Mouse (Mus musculus) CD4-positive naive resting alpha-beta T cell, adult 57 days (primary cell): ENCODE data around the gene Stat5a. TPM values are rescaled to one million over a fixed set of nuclear protein-coding genes. Genes with fewer than 3 reads are reported as not detected.

Experiments used
- total RNA-seq: library from RNA; stranded (reverse); gene quantifications from one replicate; pipeline ENCODE4 v1.2.4, GENCODE M21; 2023

The Stat5a gene
- 114 TPM for total RNA-seq

DNA sequence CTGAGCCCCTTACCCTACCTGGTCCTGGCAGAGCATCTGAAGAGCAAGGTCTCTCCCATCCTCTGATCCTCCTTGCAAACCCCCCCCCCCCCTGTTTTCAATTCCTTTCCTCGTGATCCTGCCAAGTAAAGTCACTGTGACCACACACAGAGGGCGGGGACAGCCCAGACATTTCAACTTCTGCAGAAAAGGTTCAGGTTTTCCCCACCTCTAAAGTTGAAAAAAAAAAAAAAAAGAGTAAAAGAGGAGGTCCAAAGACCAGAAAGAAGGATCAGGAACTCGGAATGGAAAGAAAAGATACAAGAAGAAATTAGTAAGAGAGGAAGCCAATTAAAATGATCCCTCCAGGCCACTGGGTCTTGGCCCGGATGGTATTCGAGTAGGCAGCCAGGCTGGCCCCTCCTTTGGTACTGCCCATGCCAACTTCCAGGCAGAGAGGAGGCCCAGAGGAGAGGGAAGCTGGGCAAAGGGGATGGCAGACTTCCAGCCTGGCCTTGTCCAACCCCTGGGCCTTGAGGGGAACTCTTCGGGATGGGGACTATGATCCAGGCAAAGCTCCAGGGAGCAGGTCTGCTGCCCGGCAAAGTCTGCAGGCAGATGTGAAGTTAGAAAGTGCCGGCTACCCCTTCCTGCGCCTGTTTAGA lies at the start of gene Stat5a:
Gene Stat5a, plus strand, starts transcription at position 417 of the 644 bp plus-strand sequence.

DNA sequence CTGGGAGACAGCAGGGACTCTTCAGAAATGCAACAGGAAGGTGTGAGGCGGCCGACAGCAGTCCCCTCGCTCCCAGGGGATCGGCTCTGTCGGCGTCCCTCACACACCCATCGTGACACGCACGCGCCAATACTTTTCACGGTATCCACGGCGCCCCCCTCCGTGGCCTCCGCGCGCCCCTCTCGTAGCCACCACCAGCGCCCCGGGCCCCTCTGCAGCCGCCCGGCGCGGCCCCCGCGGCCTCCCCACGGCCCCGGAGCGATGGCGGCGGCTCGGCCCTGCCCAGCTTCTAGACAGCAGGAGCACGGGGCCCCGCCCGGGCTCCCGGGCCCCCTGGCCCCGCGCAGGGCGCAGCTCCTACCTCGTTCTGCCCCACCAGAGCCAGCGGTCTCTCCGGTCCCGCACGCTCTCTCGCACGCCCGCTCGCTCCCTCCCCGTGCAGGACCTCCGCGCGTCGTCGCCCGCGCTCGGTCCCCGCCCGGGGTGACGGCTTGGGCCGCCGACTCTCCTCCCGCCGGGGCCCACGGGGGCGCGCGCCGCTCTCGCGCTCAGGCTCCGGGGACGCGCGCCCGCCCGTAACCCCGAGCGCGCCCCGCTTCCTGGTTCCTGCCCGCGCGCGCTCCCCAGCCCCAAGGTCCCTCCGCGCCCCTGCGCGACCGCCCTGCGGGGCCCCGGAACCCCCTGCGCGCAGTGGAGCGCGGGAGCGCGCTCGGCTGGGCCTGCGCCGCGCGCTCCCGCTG lies 8.9 kb upstream of the Stat5a start, which contains the start of gene Stat5b:
Gene Stat5b, minus strand, starts transcription at position 687 of the 740 bp plus-strand sequence.

Other genes starting within 250 kb of the Stat5a start
- gene Nkiras2, start 240.1 kb upstream of the Stat5a start, total RNA-seq = 20.9 TPM
- gene Dnajc7, start 239.2 kb upstream of the Stat5a start, total RNA-seq = 411 TPM
- not detected for gene Zfp385c, start 166.9 kb upstream of the Stat5a start, total RNA-seq
- gene Dhx58, start 155.1 kb upstream of the Stat5a start, total RNA-seq = 8.6 TPM
- 45.7 TPM for gene Kat2a, start 146.9 kb upstream of the Stat5a start, total RNA-seq
- gene Hspb9, start 145.5 kb upstream of the Stat5a start, total RNA-seq = 0.98 TPM
- 113 TPM for gene Rab5c, start 121.1 kb upstream of the Stat5a start, total RNA-seq
- 0.65 TPM for gene Kcnh4, start 99.4 kb upstream of the Stat5a start, total RNA-seq
- not detected for gene Hcrt, start 96.4 kb upstream of the Stat5a start, total RNA-seq
- 6.1 TPM for gene Ghdc, start 88.4 kb upstream of the Stat5a start, total RNA-seq
- gene Stat5b, start 8.6 kb upstream of the Stat5a start, total RNA-seq = 174 TPM
- 293 TPM for gene Stat3, start 80.2 kb downstream of the Stat5a start, total RNA-seq
- 4.1 TPM for gene Cavin1, start 111.5 kb downstream of the Stat5a start, total RNA-seq
- 4.4 TPM for gene Atp6v0a1, start 150.1 kb downstream of the Stat5a start, total RNA-seq
- gene Naglu, start 210.7 kb downstream of the Stat5a start, total RNA-seq = 9.6 TPM
- 2.8 TPM for gene Hsd17b1, start 219.1 kb downstream of the Stat5a start, total RNA-seq
- gene Coasy, start 223.2 kb downstream of the Stat5a start, total RNA-seq = 11.5 TPM
- gene Mlx, start 227.9 kb downstream of the Stat5a start, total RNA-seq = 47.4 TPM
- gene Psmc3ip, start 236.1 kb downstream of the Stat5a start, total RNA-seq = 3.9 TPM